Mouse (Mus musculus) testis, postnatal 14 days (tissue): Measurements from ENCODE around the gene Anp32a.

ENCODE experiments used
- DNase-seq: peaks from one replicate; pipeline ENCODE4 v3.0.0; 2021; ENCODE audit warnings: low spot score

Anp32a gene

GRCm38 (mm10) chr9:62341123-62341486 is at the start of gene Anp32a:
Gene Anp32a, plus strand, starts transcription at chr9:62341293.
- DNase-seq: peak; percentile 99

GRCm38 (mm10) chr9:62295006-62295698 is 45.9 kb upstream of the Anp32a start:
- DNase-seq: peak; percentile 65

- no peak for DNase-seq
These were observed 44.2 kb upstream of the Anp32a start for GRCm38 (mm10) chr9:62296891-62297290.

- DNase-seq: no peak
These were observed 25.5 kb upstream of the Anp32a start for GRCm38 (mm10) chr9:62315556-62315955.

- no peak for DNase-seq
These were observed 22.4 kb upstream of the Anp32a start for GRCm38 (mm10) chr9:62318729-62319128.

GRCm38 (mm10) chr9:62323816-62324215 is 17.3 kb upstream of the Anp32a start:
- DNase-seq: no peak

GRCm38 (mm10) chr9:62325965-62326364 is 15.1 kb upstream of the Anp32a start:
- no peak for DNase-seq

- DNase-seq: no peak
These were observed 6.7 kb upstream of the Anp32a start for GRCm38 (mm10) chr9:62334298-62334825.

GRCm38 (mm10) chr9:62335396-62335795 is 5.7 kb upstream of the Anp32a start:
- DNase-seq: no peak

- DNase-seq: no peak
These were observed 3.0 kb upstream of the Anp32a start for GRCm38 (mm10) chr9:62337924-62338635.

GRCm38 (mm10) chr9:62338636-62339191 is 2.4 kb upstream of the Anp32a start:
- DNase-seq: no peak

- no peak for DNase-seq
These were observed 581 bp upstream of the Anp32a start for GRCm38 (mm10) chr9:62340301-62341122.

- DNase-seq: no peak
These were observed 778 bp downstream of the Anp32a start for GRCm38 (mm10) chr9:62341701-62342440.

- DNase-seq: peak; percentile 67
These were observed 1.5 kb downstream of the Anp32a start for GRCm38 (mm10) chr9:62342441-62343191.

GRCm38 (mm10) chr9:62343192-62343903 is 2.3 kb downstream of the Anp32a start:
- peak; percentile 78 for DNase-seq

GRCm38 (mm10) chr9:62343904-62344491 is 2.9 kb downstream of the Anp32a start:
- peak; percentile 64 for DNase-seq

- peak; percentile 76 for DNase-seq
These were observed 3.5 kb downstream of the Anp32a start for GRCm38 (mm10) chr9:62344545-62344944.

GRCm38 (mm10) chr9:62345081-62345481 is 4.0 kb downstream of the Anp32a start:
- DNase-seq: no peak

GRCm38 (mm10) chr9:62345633-62346387 is 4.7 kb downstream of the Anp32a start:
- no peak for DNase-seq
